Mouse (Mus musculus): ENCODE measurements around the gene Nek1. TPM values are rescaled to one million over a fixed set of nuclear protein-coding genes. Genes with fewer than 3 reads are reported as not detected.

Gene Nek1
- polyA plus RNA-seq, 1 experiment = 8.0 TPM

GRCm38 (mm10) chr8:60996468-60996867 is 3.5 kb downstream of the Nek1 start:
- Histone ChIP-seq H3K4me1 (replicated peaks; ENCODE audit: control insufficient read depth, insufficient read depth, low read length) (0 out of 2 replicates have a peak, but pooled peaks cover 2% of the 10 kb centered on the region), H3K27me3 (ENCODE audit: control insufficient read depth, insufficient read depth, low read length) (no peaks in the 10 kb centered on the region), H3K27ac (ENCODE audit: control insufficient read depth, insufficient read depth, low read length) (no peak overlapping the region), H3K36me3 (ENCODE audit: control insufficient read depth, insufficient read depth, low read length) (no peaks in the 10 kb centered on the region), H3K4me3 (ENCODE audit: control insufficient read depth, insufficient read depth, low read length) (no peak overlapping the region)
- DNase-seq = no peak
- WGBS = 94% methylated on average over 3 of the region's 3 CpGs
- TF ChIP-seq CTCF (IDR thresholded peaks at IDR 0.05; ENCODE audit: borderline replicate concordance, control insufficient read depth, extremely low read depth, insufficient read depth, low read length, poor library complexity) = no peak
- TF ChIP-seq POLR2A (IDR thresholded peaks at IDR 0.05; ENCODE audit: control insufficient read depth, extremely low read depth, insufficient read depth, low read length, poor library complexity) = no peak

- Histone ChIP-seq H3K27ac (ENCODE audit: control insufficient read depth, insufficient read depth, low read length) (no peak overlapping the region), H3K36me3 (ENCODE audit: control insufficient read depth, insufficient read depth, low read length) (no peaks in the 10 kb centered on the region), H3K4me1 (replicated peaks; ENCODE audit: control insufficient read depth, insufficient read depth, low read length) (no peaks in the 10 kb centered on the region), H3K27me3 (ENCODE audit: control insufficient read depth, insufficient read depth, low read length) (no peaks in the 10 kb centered on the region), H3K4me3 (ENCODE audit: control insufficient read depth, insufficient read depth, low read length) (no peak overlapping the region)
- peak; percentile 45 for DNase-seq
- TF ChIP-seq CTCF (IDR thresholded peaks at IDR 0.05; ENCODE audit: borderline replicate concordance, control insufficient read depth, extremely low read depth, insufficient read depth, low read length, poor library complexity) = no peak
- TF ChIP-seq POLR2A (IDR thresholded peaks at IDR 0.05; ENCODE audit: control insufficient read depth, extremely low read depth, insufficient read depth, low read length, poor library complexity) = no peak
Observed at GRCm38 (mm10) chr8:61041951-61042350, 49.0 kb downstream of the Nek1 start.

- H3K27me3 ChIP-seq (ENCODE audit: control insufficient read depth, insufficient read depth, low read length) = no peaks in the 10 kb centered on the region
- no peak overlapping the region for H3K4me3 ChIP-seq (ENCODE audit: control insufficient read depth, insufficient read depth, low read length)
- 97% methylated on average over 4 of the region's 4 CpGs for WGBS
- H3K4me1 ChIP-seq (replicated peaks; ENCODE audit: control insufficient read depth, insufficient read depth, low read length) = no peaks in the 10 kb centered on the region
- no peaks in the 10 kb centered on the region for H3K36me3 ChIP-seq (ENCODE audit: control insufficient read depth, insufficient read depth, low read length)
- H3K27ac ChIP-seq (ENCODE audit: control insufficient read depth, insufficient read depth, low read length) = no peak overlapping the region
- no peak for DNase-seq
- no peak for TF ChIP-seq POLR2A (IDR thresholded peaks at IDR 0.05; ENCODE audit: control insufficient read depth, extremely low read depth, insufficient read depth, low read length, poor library complexity)
- TF ChIP-seq CTCF (IDR thresholded peaks at IDR 0.05; ENCODE audit: borderline replicate concordance, control insufficient read depth, extremely low read depth, insufficient read depth, low read length, poor library complexity) = no peak
Observed at GRCm38 (mm10) chr8:61043874-61044273, 50.9 kb downstream of the Nek1 start.

- no peak for DNase-seq
- Histone ChIP-seq H3K4me1 (replicated peaks; ENCODE audit: control insufficient read depth, insufficient read depth, low read length) (no peaks in the 10 kb centered on the region), H3K4me3 (ENCODE audit: control insufficient read depth, insufficient read depth, low read length) (no peak overlapping the region), H3K27me3 (ENCODE audit: control insufficient read depth, insufficient read depth, low read length) (no peaks in the 10 kb centered on the region), H3K36me3 (ENCODE audit: control insufficient read depth, insufficient read depth, low read length) (no peaks in the 10 kb centered on the region), H3K27ac (ENCODE audit: control insufficient read depth, insufficient read depth, low read length) (no peak overlapping the region)
- TF ChIP-seq POLR2A (IDR thresholded peaks at IDR 0.05; ENCODE audit: control insufficient read depth, extremely low read depth, insufficient read depth, low read length, poor library complexity) (no peak), CTCF (IDR thresholded peaks at IDR 0.05; ENCODE audit: borderline replicate concordance, control insufficient read depth, extremely low read depth, insufficient read depth, low read length, poor library complexity) (no peak)
- WGBS = 95% methylated on average over 1 of the region's 1 CpGs
Observed at GRCm38 (mm10) chr8:61046816-61047215, 53.8 kb downstream of the Nek1 start.

- H3K4me3 ChIP-seq (ENCODE audit: control insufficient read depth, insufficient read depth, low read length) = no peak overlapping the region
- DNase-seq = no peak
- H3K36me3 ChIP-seq (ENCODE audit: control insufficient read depth, insufficient read depth, low read length) = no peaks in the 10 kb centered on the region
- 93% methylated on average over 1 of the region's 1 CpGs for WGBS
- TF ChIP-seq CTCF (IDR thresholded peaks at IDR 0.05; ENCODE audit: borderline replicate concordance, control insufficient read depth, extremely low read depth, insufficient read depth, low read length, poor library complexity) (no peak), POLR2A (IDR thresholded peaks at IDR 0.05; ENCODE audit: control insufficient read depth, extremely low read depth, insufficient read depth, low read length, poor library complexity) (no peak)
- H3K4me1 ChIP-seq (replicated peaks; ENCODE audit: control insufficient read depth, insufficient read depth, low read length) = no peaks in the 10 kb centered on the region
- no peaks in the 10 kb centered on the region for H3K27me3 ChIP-seq (ENCODE audit: control insufficient read depth, insufficient read depth, low read length)
- no peak overlapping the region for H3K27ac ChIP-seq (ENCODE audit: control insufficient read depth, insufficient read depth, low read length)
Observed at GRCm38 (mm10) chr8:61053017-61053416, 60.0 kb downstream of the Nek1 start.

GRCm38 (mm10) chr8:61054313-61054712 is 61.3 kb downstream of the Nek1 start:
- Histone ChIP-seq H3K4me1 (replicated peaks; ENCODE audit: control insufficient read depth, insufficient read depth, low read length) (no peaks in the 10 kb centered on the region), H3K4me3 (ENCODE audit: control insufficient read depth, insufficient read depth, low read length) (no peak overlapping the region), H3K27me3 (ENCODE audit: control insufficient read depth, insufficient read depth, low read length) (no peaks in the 10 kb centered on the region), H3K36me3 (ENCODE audit: control insufficient read depth, insufficient read depth, low read length) (no peaks in the 10 kb centered on the region), H3K27ac (ENCODE audit: control insufficient read depth, insufficient read depth, low read length) (no peak overlapping the region)
- no peak for DNase-seq
- TF ChIP-seq CTCF (IDR thresholded peaks at IDR 0.05; ENCODE audit: borderline replicate concordance, control insufficient read depth, extremely low read depth, insufficient read depth, low read length, poor library complexity) (no peak), POLR2A (IDR thresholded peaks at IDR 0.05; ENCODE audit: control insufficient read depth, extremely low read depth, insufficient read depth, low read length, poor library complexity) (no peak)
- 98% methylated on average over 5 of the region's 5 CpGs for WGBS

- H3K36me3 ChIP-seq (ENCODE audit: control insufficient read depth, insufficient read depth, low read length) = no peaks in the 10 kb centered on the region
- 96% methylated on average over 3 of the region's 3 CpGs for WGBS
- H3K27me3 ChIP-seq (ENCODE audit: control insufficient read depth, insufficient read depth, low read length) = no peaks in the 10 kb centered on the region
- no peak overlapping the region for H3K4me3 ChIP-seq (ENCODE audit: control insufficient read depth, insufficient read depth, low read length)
- no peaks in the 10 kb centered on the region for H3K4me1 ChIP-seq (replicated peaks; ENCODE audit: control insufficient read depth, insufficient read depth, low read length)
- H3K27ac ChIP-seq (ENCODE audit: control insufficient read depth, insufficient read depth, low read length) = no peak overlapping the region
- no peak for DNase-seq
- no peak for TF ChIP-seq POLR2A (IDR thresholded peaks at IDR 0.05; ENCODE audit: control insufficient read depth, extremely low read depth, insufficient read depth, low read length, poor library complexity)
- TF ChIP-seq CTCF (IDR thresholded peaks at IDR 0.05; ENCODE audit: borderline replicate concordance, control insufficient read depth, extremely low read depth, insufficient read depth, low read length, poor library complexity) = no peak
Observed at GRCm38 (mm10) chr8:61056997-61057396, 64.0 kb downstream of the Nek1 start.
